In the genomic region with DNA sequence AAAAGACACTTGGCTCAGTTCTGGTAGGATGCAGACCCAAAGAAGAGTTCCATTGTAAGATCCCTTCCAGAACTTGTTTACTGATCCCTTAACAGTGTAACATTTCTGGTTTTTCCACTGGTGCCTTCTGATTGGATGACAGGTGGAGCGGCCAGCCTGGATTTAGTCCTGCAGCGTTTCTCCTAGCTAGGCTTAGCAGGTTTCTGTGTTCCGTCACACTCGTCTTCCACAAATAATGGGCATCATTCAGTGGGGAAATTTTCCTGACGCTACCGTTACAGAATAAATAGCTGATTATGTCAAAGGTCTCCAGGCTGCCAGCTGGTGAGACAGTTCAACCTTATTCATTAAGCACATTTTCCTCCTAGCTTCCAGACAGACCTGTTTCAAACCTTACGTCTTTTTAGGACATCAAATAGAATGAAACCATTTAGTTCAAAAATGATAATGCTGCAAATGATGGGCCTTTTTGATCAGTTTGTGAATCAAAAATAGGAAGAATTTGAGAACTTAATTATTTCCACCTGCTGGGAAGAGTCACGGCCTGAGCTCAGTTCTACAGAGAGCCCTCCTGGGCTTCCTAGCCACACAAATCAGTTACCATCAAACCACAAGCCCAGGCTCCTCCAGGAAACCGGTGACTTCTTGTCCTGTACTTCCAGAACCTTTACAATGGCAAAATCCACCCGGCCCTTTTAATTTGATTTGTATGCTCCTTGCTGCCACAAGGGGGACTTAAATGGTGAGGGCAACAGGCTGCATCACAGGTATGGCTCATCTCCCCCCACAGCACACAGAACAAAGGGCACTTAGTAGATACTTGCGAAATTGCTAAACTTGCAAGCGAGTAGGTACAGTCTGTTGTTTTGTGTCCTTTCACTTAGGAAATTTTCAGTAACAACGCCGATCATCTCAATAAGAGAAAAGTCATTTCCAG, we compare ENCODE assay signal across 8 mouse cellular contexts.
A peak's percentile ranks its signal among the peaks of the same experiment; 100 is the strongest.
DNase-seq lines count a peak whose midpoint lies in the region; ATAC-seq and TF ChIP-seq lines count a peak whose summit lies in the region.

No protein-coding gene starts in this region.

- ATAC-seq in heart, embryonic 11.5 days (replicated peaks; ENCODE audit: insufficient number of reproducible peaks, low FRiP score, low TSS enrichment) = no peak
- peak; percentile 53 for ATAC-seq in CD4-positive, CD25-positive, alpha-beta regulatory T cell, adult 4 months
- ATAC-seq in embryonic facial prominence, embryonic 15.5 days (ENCODE audit: insufficient number of reproducible peaks, low FRiP score, low TSS enrichment, low read depth) = no peak
- ATAC-seq in neutrophil, adult 5-6 weeks (ENCODE audit: extremely low read depth, insufficient number of reproducible peaks, low FRiP score, poor library complexity, severe bottlenecking) = peak; percentile 71
- ATAC-seq in erythroblast, adult 5-6 weeks (replicated peaks; ENCODE audit: low FRiP score, poor library complexity, severe bottlenecking) = no peak

- no peak for TF ChIP-seq POLR2A in heart, adult 2 months (IDR thresholded peaks at IDR 0.05; ENCODE audit: insufficient read depth, low read depth, low read length)

- H3K4me1 ChIP-seq in heart, adult 2 months (ENCODE audit: control insufficient read depth, insufficient read depth, low read length) = peaks cover 2% of the 10 kb centered on the region
- H3K4me1 ChIP-seq in heart, embryonic 11.5 days (ENCODE audit: control insufficient read depth, insufficient read depth, low read length) = peaks cover 11% of the 10 kb centered on the region
- peaks cover 28% of the 10 kb centered on the region for H3K4me1 ChIP-seq in embryonic facial prominence, embryonic 15.5 days

- H3K27me3 ChIP-seq in heart, adult 2 months (ENCODE audit: control insufficient read depth, insufficient read depth, low read length) = peaks cover 8% of the 10 kb centered on the region; the same call in 1 of the 2 replicates
- peaks cover 65% of the 10 kb centered on the region for H3K27me3 ChIP-seq in heart, embryonic 11.5 days (ENCODE audit: control insufficient read depth, insufficient read depth, low read length)
- peaks cover 56% of the 10 kb centered on the region for H3K27me3 ChIP-seq in embryonic facial prominence, embryonic 15.5 days

- intact Hi-C loops in heart, adult 2 months (cut with DNase I) = loop anchor here (2.0 to 5.0 kb wide), 2 partner anchors 47 to 70 kb away; no protein-coding TSS in a partner anchor
- intact Hi-C loops in left cerebral cortex, postnatal 25 days (cut with DNase I) = loop anchor here (5.0 to 10.0 kb wide), 2 partner anchors 45 to 453 kb away; no protein-coding TSS in a partner anchor

- H3K9me3 ChIP-seq in heart, embryonic 11.5 days (replicated peaks; ENCODE audit: control insufficient read depth, low read length) = no peaks in the 10 kb centered on the region
- no peaks in the 10 kb centered on the region for H3K9me3 ChIP-seq in embryonic facial prominence, embryonic 15.5 days (replicated peaks)

- no peak overlapping the region; the same call in 1 of the 2 replicates for H3K4me3 ChIP-seq in heart, adult 2 months
- no peak overlapping the region for H3K4me3 ChIP-seq in heart, embryonic 11.5 days (ENCODE audit: low read depth, low read length)
- H3K4me3 ChIP-seq in embryonic facial prominence, embryonic 15.5 days (replicated peaks) = peak overlapping the region; percentile 66

- WGBS in heart, adult 2 months = 44% methylated on average over 14 of the region's 14 CpGs
- WGBS in heart, embryonic 11.5 days (ENCODE audit: insufficient replicate concordance) = 27% methylated on average over 14 of the region's 14 CpGs
- WGBS in embryonic facial prominence, embryonic 15.5 days = 13% methylated on average over 14 of the region's 14 CpGs

- H3K27ac ChIP-seq in heart, adult 2 months = no peak overlapping the region; the same call in 1 of the 2 replicates
- no peak overlapping the region for H3K27ac ChIP-seq in heart, embryonic 11.5 days (ENCODE audit: low read depth, low read length)
- no peak overlapping the region for H3K27ac ChIP-seq in embryonic facial prominence, embryonic 15.5 days (replicated peaks)

- DNase-seq in heart, adult 2 months = peak in 1 of 2 experiments; percentile 18
- peak; percentile 12 for DNase-seq in liver
- DNase-seq in left cerebral cortex, postnatal 25 days (ENCODE audit: low spot score in 2 of 2) = no peak

- no peaks in the 10 kb centered on the region for H3K79me2 ChIP-seq in heart, adult 2 months (replicated peaks; ENCODE audit: control insufficient read depth, insufficient read depth, low read length)

- TF ChIP-seq CTCF in heart, adult 2 months (IDR thresholded peaks at IDR 0.05) = peak; percentile 75

- H3K36me3 ChIP-seq in heart, adult 2 months (ENCODE audit: control insufficient read depth, insufficient read depth, low read length) = no peaks in the 10 kb centered on the region
- H3K36me3 ChIP-seq in heart, embryonic 11.5 days (ENCODE audit: control insufficient read depth, insufficient read depth, low read length) = no peaks in the 10 kb centered on the region
- no peaks in the 10 kb centered on the region for H3K36me3 ChIP-seq in embryonic facial prominence, embryonic 15.5 days

- no peak overlapping the region for H3K4me2 ChIP-seq in heart, embryonic 11.5 days
- H3K4me2 ChIP-seq in embryonic facial prominence, embryonic 15.5 days (replicated peaks) = peak overlapping the region; percentile 76; the same call in 1 of the 2 replicates

- H3K9ac ChIP-seq in heart, adult 2 months (ENCODE audit: low read depth, low read length) = no peak overlapping the region
- H3K9ac ChIP-seq in heart, embryonic 11.5 days (ENCODE audit: low read depth, low read length) = no peak overlapping the region
- no peak overlapping the region for H3K9ac ChIP-seq in embryonic facial prominence, embryonic 15.5 days

- TF ChIP-seq EP300 in heart, adult 2 months (IDR thresholded peaks at IDR 0.05; ENCODE audit: insufficient read depth, low read depth, low read length) = no peak

Comparison
In these comparisons a context has a peak if more than half of its experiments do, and no peak if none do; other contexts are left out.
1. ATAC-seq: peak in CD4-positive, CD25-positive, alpha-beta regulatory T cell, adult 4 months (single experiment) and neutrophil, adult 5-6 weeks (single experiment); none in heart, embryonic 11.5 days (single experiment), embryonic facial prominence, embryonic 15.5 days (single experiment) and erythroblast, adult 5-6 weeks (single experiment).